10 mouse cellular contexts compared by ENCODE assay signal in genomic region chr5:125112588-125112987, GRCm38 (mm10).
DNase-seq lines count a peak whose midpoint lies in the region; ATAC-seq and TF ChIP-seq lines count a peak whose summit lies in the region.
"Had no signal": no experiment of that assay in that cellular context is flagged by ENCODE, and none has a peak within 500 bp of the region (broad histone marks: within the 10 kb centered on the region; RNA-seq: fewer than 3 reads in every experiment).

No protein-coding gene starts in this region.

- peaks cover 63% of the 10 kb centered on the region for H3K36me3 ChIP-seq in forebrain, embryonic 14.5 days (ENCODE audit: control insufficient read depth, insufficient read depth, low read length)
- H3K36me3 ChIP-seq in limb, embryonic 10.5 days = peaks cover 90% of the 10 kb centered on the region
- H3K36me3 ChIP-seq: G1E had no signal

- peak overlapping the region; percentile 55; the same call in 1 of the 2 replicates for H3K27ac ChIP-seq in left cerebral cortex, adult 2 months
- H3K27ac ChIP-seq in forebrain, embryonic 14.5 days (ENCODE audit: low read depth, low read length) = peak overlapping the region; percentile 87
- H3K27ac ChIP-seq in limb, embryonic 10.5 days = peak overlapping the region; percentile 79
- H3K27ac ChIP-seq in olfactory bulb, adult 2 months (ENCODE audit: insufficient read depth, low read depth, low read length) = peak overlapping the region; percentile 88

- no peak for TF ChIP-seq POLR2A in olfactory bulb, adult 2 months (IDR thresholded peaks at IDR 0.05; ENCODE audit: insufficient read depth, low read depth, low read length)

- WGBS in forebrain, embryonic 14.5 days = 77% methylated on average over 1 of the region's 1 CpGs
- 76% methylated on average over 1 of the region's 1 CpGs for WGBS in limb, embryonic 10.5 days
- WGBS in olfactory bulb, adult 2 months = 39% methylated on average over 1 of the region's 1 CpGs

- no peak for TF ChIP-seq CTCF in left cerebral cortex, adult 2 months (IDR thresholded peaks at IDR 0.05)
- no peak for TF ChIP-seq CTCF in olfactory bulb, adult 2 months (IDR thresholded peaks at IDR 0.05; ENCODE audit: insufficient read depth, low read depth, low read length)

- ATAC-seq in forebrain, embryonic 14.5 days = no peak

- no peaks in the 10 kb centered on the region for H3K9me3 ChIP-seq in forebrain, embryonic 14.5 days (replicated peaks; ENCODE audit: control insufficient read depth, low read length)
- no peaks in the 10 kb centered on the region for H3K9me3 ChIP-seq in limb, embryonic 10.5 days (replicated peaks)

- intact Hi-C loops in left cerebral cortex, adult 2 months (cut with DNase I) = loop anchor here (2.0 kb wide), 1 partner anchor 28 kb away; no protein-coding TSS in a partner anchor

- no peak for DNase-seq in left cerebral cortex, adult 2 months (ENCODE audit: extremely low spot score in 1 of 2, low spot score in 2 of 2)
- no peak for DNase-seq in left cerebral cortex, adult 11 months (ENCODE audit: low spot score)
- DNase-seq in forebrain, embryonic 14.5 days (ENCODE audit: low spot score) = no peak
- no peak for DNase-seq in limb, embryonic 10.5 days (ENCODE audit: low spot score)
- DNase-seq in yolk sac, embryonic 10.5 days (ENCODE audit: low spot score) = no peak
- no peak for DNase-seq in natural killer cell, adult 2 months (ENCODE audit: low spot score in 2 of 2)
- DNase-seq: gastrocnemius, postnatal 36 days; kidney, postnatal 36 days had no signal

- no peak overlapping the region; the same call in 1 of the 2 replicates for H3K9ac ChIP-seq in forebrain, embryonic 14.5 days (ENCODE audit: low read length)

- no peak overlapping the region for H3K4me2 ChIP-seq in forebrain, embryonic 14.5 days (ENCODE audit: low read length)

- no peak overlapping the region for H3K4me3 ChIP-seq in left cerebral cortex, adult 2 months
- no peak overlapping the region for H3K4me3 ChIP-seq in forebrain, embryonic 14.5 days (ENCODE audit: low read depth, low read length)
- no peak overlapping the region for H3K4me3 ChIP-seq in limb, embryonic 10.5 days
- H3K4me3 ChIP-seq in olfactory bulb, adult 2 months (ENCODE audit: insufficient read depth, low read depth, low read length) = no peak overlapping the region

- peaks cover 30% of the 10 kb centered on the region for H3K4me1 ChIP-seq in forebrain, embryonic 14.5 days (ENCODE audit: control insufficient read depth, insufficient read depth, low read length)
- H3K4me1 ChIP-seq in limb, embryonic 10.5 days = peaks cover 51% of the 10 kb centered on the region
- H3K4me1 ChIP-seq in olfactory bulb, adult 2 months (ENCODE audit: control insufficient read depth, insufficient read depth, low read length) = peaks cover 52% of the 10 kb centered on the region

- no peaks in the 10 kb centered on the region for H3K27me3 ChIP-seq in forebrain, embryonic 14.5 days (replicated peaks; ENCODE audit: control insufficient read depth, insufficient read depth, low read length)
- H3K27me3 ChIP-seq in limb, embryonic 10.5 days (ENCODE audit: low read depth, poor library complexity, severe bottlenecking) = no peaks in the 10 kb centered on the region
